Mouse (Mus musculus) embryonic facial prominence, embryonic 14.5 days (tissue): ENCODE measurements around the gene Timm10b. TPM values are rescaled to one million over a fixed set of nuclear protein-coding genes. Genes with fewer than 3 reads are reported as not detected.
A peak's percentile ranks its signal among the peaks of the same experiment; 100 is the strongest.

Source experiments
- ATAC-seq: fragments of 200-750 bp; cut with Nextera tagmentation; 2 replicates; pipeline ENCODE4 v1.8.0; 2017; ENCODE audit warnings: low read depth, moderate number of reproducible peaks, moderate TSS enrichment
- DNase-seq: peaks from one replicate; pipeline ENCODE4 v3.0.0-alpha.2; 2015; ENCODE audit warnings: low spot score
- H3K27ac ChIP-seq: fragments of 300-500 bp; sonication (generic); replicated peaks from 2 replicates; pipeline ENCODE4 v1.5.1; 2014; ENCODE audit warnings: low read depth, mild to moderate bottlenecking, low read length, moderate library complexity
- H3K27me3 ChIP-seq: fragments of 300-500 bp; sonication (generic); replicated peaks from 2 replicates; pipeline ENCODE4 v1.6.1; 2014; ENCODE audit warnings: low read length; ENCODE audit not compliant: control insufficient read depth, insufficient read depth
- H3K36me3 ChIP-seq: fragments of 300-500 bp; sonication (generic); 2 replicates; pipeline ENCODE4 v1.6.1; 2014; ENCODE audit warnings: low read length, mixed read lengths; ENCODE audit not compliant: control insufficient read depth, insufficient read depth
- H3K4me1 ChIP-seq: fragments of 300-500 bp; sonication (generic); 2 replicates; pipeline ENCODE4 v1.6.1; 2014; ENCODE audit warnings: antibody characterized with exemption, low read length; ENCODE audit not compliant: control insufficient read depth, insufficient read depth
- H3K4me2 ChIP-seq: fragments of 300-500 bp; sonication (generic); 2 replicates; pipeline ENCODE4 v1.6.1; 2014; ENCODE audit warnings: low read depth, mild to moderate bottlenecking, low read length, moderate library complexity, mixed read lengths
- H3K4me3 ChIP-seq: fragments of 300-500 bp; sonication (generic); 2 replicates; pipeline ENCODE4 v1.5.1; 2014; ENCODE audit warnings: low read depth, mild to moderate bottlenecking, low read length
- H3K9ac ChIP-seq: fragments of 300-500 bp; sonication (generic); 2 replicates; pipeline ENCODE4 v1.6.1; 2014; ENCODE audit warnings: low read depth, mild to moderate bottlenecking, low read length, moderate library complexity, mixed read lengths
- H3K9me3 ChIP-seq: fragments of 300-500 bp; sonication (generic); 2 replicates; pipeline ENCODE4 v1.6.1; 2016; ENCODE audit warnings: low read length; ENCODE audit not compliant: control insufficient read depth
- WGBS: fragments of 180-500 bp; shearing (Covaris S2); extraction: QIAGEN DNeasy Blood & Tissue Kit; methylation state at CpG from one replicate; pipeline ENCODE4 v1.1.7; 2014; 5-methylcytosine and 5-hydroxymethylcytosine counted together
- polyA plus RNA-seq: library from polyadenylated mRNA; unstranded; fragments of >200 nt; fragmentation: Nextera tagmentation; extraction: Ambion mirVana; gene quantifications from 2 replicates; pipeline ENCODE4 v1.2.1, GENCODE M21; 2014

Gene Timm10b
- polyA plus RNA-seq, 1 experiment from 2014 or later: 216 TPM

DNA sequence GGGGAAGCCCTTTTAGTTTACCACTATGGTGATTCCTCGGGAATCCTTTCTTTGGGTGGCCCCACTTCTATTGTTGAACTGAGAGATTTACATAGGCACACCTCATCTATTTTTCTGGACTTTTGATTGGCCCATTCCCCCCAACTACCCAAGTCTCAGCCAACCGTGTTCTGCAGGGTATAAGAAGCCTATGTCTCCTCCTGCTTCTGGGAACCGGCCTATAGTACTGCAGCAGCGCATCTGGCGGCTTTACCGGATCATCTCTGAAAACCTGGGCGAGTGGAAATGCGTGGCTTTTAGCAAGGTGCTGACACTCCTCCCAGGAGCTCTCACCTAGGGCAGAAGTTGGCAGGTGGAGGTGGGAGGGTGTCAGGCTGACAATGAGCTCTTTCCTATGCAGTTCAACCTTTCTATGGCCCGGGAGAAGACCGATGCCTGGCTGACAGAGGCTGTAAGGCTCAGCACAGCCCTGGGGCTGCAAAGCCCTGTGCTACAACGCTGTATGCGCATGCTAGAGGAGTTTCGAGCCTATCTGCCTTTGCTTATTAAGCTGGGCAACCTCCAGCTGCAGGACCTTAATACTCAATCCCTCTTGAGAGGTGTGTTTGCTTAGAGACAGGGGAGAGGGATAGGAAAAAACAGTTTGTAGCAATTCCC lies 45.8 kb downstream of the Timm10b start:
- Histone ChIP-seq H3K4me2 (peak overlapping the region; percentile 43), H3K27ac (no peak overlapping the region), H3K4me1 (no peaks in the 10 kb centered on the region), H3K36me3 (no peaks in the 10 kb centered on the region), H3K9ac (no peak overlapping the region), H3K27me3 (no peaks in the 10 kb centered on the region), H3K4me3 (no peak overlapping the region), H3K9me3 (no peaks in the 10 kb centered on the region)
- DNase-seq (peak; percentile 47), ATAC-seq (peak; percentile 82; the same call in 1 of the 2 replicates)
- WGBS: 8% methylated on average over 13 of the region's 13 CpGs

DNA sequence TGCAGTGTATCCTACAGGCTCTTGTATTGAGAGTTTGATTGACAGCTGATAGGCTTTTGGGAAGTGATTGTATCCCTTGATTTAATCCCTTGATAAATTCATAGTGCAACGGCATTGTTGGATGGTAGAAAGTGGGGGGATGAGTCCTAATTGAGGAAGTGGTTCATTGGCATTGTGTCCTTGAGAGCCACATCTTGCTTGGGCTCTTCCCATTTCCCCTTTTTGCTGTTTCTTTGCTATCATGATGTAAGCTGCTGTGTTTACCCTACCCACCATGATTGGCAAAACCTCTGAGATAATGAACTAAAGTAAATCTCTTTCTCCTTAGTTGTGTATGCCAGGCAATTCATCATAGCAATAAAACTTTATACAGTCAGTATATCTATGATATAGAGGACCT lies 51.0 kb downstream of the Timm10b start:
- H3K36me3 ChIP-seq: no peaks in the 10 kb centered on the region
- WGBS: 60% methylated on average over 1 of the region's 1 CpGs
- no peak for ATAC-seq

More for the DNA sequence above, 51.0 kb downstream of the Timm10b start:
- H3K4me2 ChIP-seq: no peak overlapping the region
- no peaks in the 10 kb centered on the region for H3K9me3 ChIP-seq
- no peak overlapping the region for H3K4me3 ChIP-seq
- H3K9ac ChIP-seq: no peak overlapping the region
- H3K4me1 ChIP-seq: no peaks in the 10 kb centered on the region
- no peak overlapping the region for H3K27ac ChIP-seq
- H3K27me3 ChIP-seq: no peaks in the 10 kb centered on the region
- DNase-seq: no peak

Other genes with a start within 250 kb of the Timm10b start
- gene Fam160a2, start 240.0 kb upstream of the Timm10b start, polyA plus RNA-seq: 37.6 and 39.0 TPM in 2 replicates
- gene Cnga4, start 235.5 kb upstream of the Timm10b start, polyA plus RNA-seq: 0.10 and 0.36 TPM in 2 replicates
- 0.10 and 0.22 TPM in 2 replicates for gene Cckbr, start 214.3 kb upstream of the Timm10b start, polyA plus RNA-seq
- 120 and 137 TPM in 2 replicates for gene Cavin3, start 157.8 kb upstream of the Timm10b start, polyA plus RNA-seq
- 51.8 and 54.6 TPM in 2 replicates for gene Smpd1, start 85.7 kb upstream of the Timm10b start, polyA plus RNA-seq
- gene Apbb1, start 58.4 kb upstream of the Timm10b start, polyA plus RNA-seq: 45.6 and 48.2 TPM in 2 replicates
- 0.38 and 0.40 TPM in 2 replicates for gene Hpx, start 39.9 kb upstream of the Timm10b start, polyA plus RNA-seq
- gene Trim3, start 6.5 kb upstream of the Timm10b start, polyA plus RNA-seq: 31.2 and 32.8 TPM in 2 replicates
- gene Arfip2, start 360 bp downstream of the Timm10b start, polyA plus RNA-seq: 100 and 103 TPM in 2 replicates
- 38.5 and 40.0 TPM in 2 replicates for gene Gm45799, start 496 bp downstream of the Timm10b start, polyA plus RNA-seq
- 0.45 and 2.3 TPM in 2 replicates for gene Dnhd1, start 10.8 kb downstream of the Timm10b start, polyA plus RNA-seq
- 418 and 440 TPM in 2 replicates for gene Ilk, start 96.5 kb downstream of the Timm10b start, polyA plus RNA-seq
- gene Rrp8, start 97.3 kb downstream of the Timm10b start, polyA plus RNA-seq: 30.9 and 31.2 TPM in 2 replicates
- 163 and 166 TPM in 2 replicates for gene Taf10, start 104.3 kb downstream of the Timm10b start, polyA plus RNA-seq
- gene Tpp1, start 112.2 kb downstream of the Timm10b start, polyA plus RNA-seq: 79.6 and 80.6 TPM in 2 replicates
- 21.2 and 24.1 TPM in 2 replicates for gene Dchs1, start 147.6 kb downstream of the Timm10b start, polyA plus RNA-seq
- 333 and 347 TPM in 2 replicates for gene Mrpl17, start 171.0 kb downstream of the Timm10b start, polyA plus RNA-seq